Mouse (Mus musculus) kidney, postnatal 0 days (tissue): ENCODE results near the gene Klhl29. TPM values are rescaled to one million over a fixed set of nuclear protein-coding genes. Genes with fewer than 3 reads are reported as not detected.

Source experiments
- ATAC-seq: fragments of 200-750 bp; cut with Nextera tagmentation; replicated peaks from 2 replicates; pipeline ENCODE4 v1.8.0; 2017; ENCODE audit warnings: low read depth, moderate number of reproducible peaks, moderate TSS enrichment, moderate library complexity; ENCODE audit not compliant: low FRiP score
- DNase-seq: peaks from one replicate; pipeline ENCODE4 v3.0.0-alpha.2; 2016; ENCODE audit warnings: low spot score
- H3K27ac ChIP-seq: fragments of 300-500 bp; sonication (generic); 2 replicates; pipeline ENCODE4 v1.5.1; 2014; ENCODE audit warnings: mild to moderate bottlenecking
- H3K27me3 ChIP-seq: fragments of 300-500 bp; sonication (generic); 2 replicates; pipeline ENCODE4 v1.6.1; 2014; ENCODE audit warnings: low read length, mixed read lengths; ENCODE audit not compliant: insufficient read depth
- H3K36me3 ChIP-seq: fragments of 300-500 bp; sonication (generic); 2 replicates; pipeline ENCODE4 v1.6.1; 2014; ENCODE audit warnings: low read length, mixed read lengths; ENCODE audit not compliant: insufficient read depth
- H3K4me1 ChIP-seq: fragments of 300-500 bp; sonication (generic); replicated peaks from 2 replicates; pipeline ENCODE4 v1.6.1; 2014; ENCODE audit warnings: antibody characterized with exemption, low read length, mixed read lengths; ENCODE audit not compliant: insufficient read depth
- H3K4me2 ChIP-seq: fragments of 300-500 bp; sonication (generic); 2 replicates; pipeline ENCODE4 v1.6.1; 2014; ENCODE audit warnings: mild to moderate bottlenecking, low read length, moderate library complexity, mixed read lengths
- H3K4me3 ChIP-seq: fragments of 300-500 bp; sonication (generic); replicated peaks from 2 replicates; pipeline ENCODE4 v1.5.1; 2014; ENCODE audit warnings: low read depth, low read length
- H3K9ac ChIP-seq: fragments of 300-500 bp; sonication (generic); 2 replicates; pipeline ENCODE4 v1.6.1; 2014; ENCODE audit warnings: low read depth, low read length
- H3K9me3 ChIP-seq: fragments of 300-500 bp; sonication (generic); replicated peaks from 2 replicates; pipeline ENCODE4 v1.6.1; 2016; ENCODE audit warnings: low read length, inconsistent platforms, mixed read lengths
- CTCF ChIP-seq: IDR thresholded peaks from 2 replicates; pipeline ENCODE4 v1.5.1; 2016; ENCODE audit warnings: antibody characterized with exemption, low read depth, mild to moderate bottlenecking, moderate library complexity
- WGBS: fragments of 180-500 bp; shearing (Covaris S2); extraction: QIAGEN DNeasy Blood & Tissue Kit; methylation state at CpG from one replicate; pipeline ENCODE4 v1.1.7; 2014; 5-methylcytosine and 5-hydroxymethylcytosine counted together
- polyA plus RNA-seq: library from polyadenylated mRNA; unstranded; fragments of >200 nt; fragmentation: Nextera tagmentation; extraction: Ambion mirVana; gene quantifications from 2 replicates; pipeline ENCODE4 v1.2.1, GENCODE M21; 2015

Gene Klhl29
- polyA plus RNA-seq, 1 experiment from 2014 or later, result 0.30 TPM

DNA sequence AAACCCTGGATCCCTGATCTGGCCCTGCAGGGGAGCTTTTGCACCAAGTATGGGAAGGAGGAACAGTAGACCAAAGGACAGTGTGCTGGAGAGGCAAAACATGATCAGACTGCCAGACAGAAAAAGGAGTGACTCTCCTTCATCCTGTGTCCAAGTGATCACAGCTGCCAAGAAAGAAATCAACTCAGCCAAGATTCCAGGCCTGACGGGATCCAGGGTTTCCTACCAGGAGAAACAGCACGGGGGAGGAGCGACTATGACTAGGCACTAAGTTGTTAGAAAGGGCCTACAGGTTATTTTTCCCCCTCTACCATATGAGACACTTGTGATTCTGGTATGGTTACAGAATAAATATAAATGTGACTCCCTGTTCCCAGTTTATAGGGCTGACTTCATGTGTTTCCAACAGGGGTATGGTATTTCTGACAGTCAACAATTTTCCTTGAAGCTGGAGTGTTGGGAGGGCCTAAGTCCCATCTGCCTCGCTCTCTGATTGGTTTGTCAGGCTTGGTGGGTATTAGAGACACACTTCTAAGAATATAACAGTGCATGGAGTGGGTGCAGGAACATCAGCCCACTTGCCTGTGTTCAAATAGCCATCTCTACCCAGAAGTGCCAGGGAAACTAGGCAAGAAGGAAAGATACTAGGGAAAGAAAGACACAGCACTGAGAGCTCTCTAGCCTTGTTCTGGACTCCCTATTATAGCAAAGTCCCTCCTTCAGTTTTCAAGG, 102.0 kb downstream of the Klhl29 start:
- WGBS, result 70% methylated on average over 4 of the region's 4 CpGs
- no peak overlapping the region for H3K9ac ChIP-seq
- no peaks in the 10 kb centered on the region for H3K36me3 ChIP-seq
- ATAC-seq, result no peak
- no peak for TF ChIP-seq CTCF
- no peaks in the 10 kb centered on the region for H3K27me3 ChIP-seq
- no peak overlapping the region for H3K4me3 ChIP-seq
- no peak for DNase-seq
- no peak overlapping the region for H3K4me2 ChIP-seq
- no peaks in the 10 kb centered on the region for H3K9me3 ChIP-seq
- H3K27ac ChIP-seq, result no peak overlapping the region
- no peaks in the 10 kb centered on the region; the same call in 1 of the 2 replicates for H3K4me1 ChIP-seq

DNA sequence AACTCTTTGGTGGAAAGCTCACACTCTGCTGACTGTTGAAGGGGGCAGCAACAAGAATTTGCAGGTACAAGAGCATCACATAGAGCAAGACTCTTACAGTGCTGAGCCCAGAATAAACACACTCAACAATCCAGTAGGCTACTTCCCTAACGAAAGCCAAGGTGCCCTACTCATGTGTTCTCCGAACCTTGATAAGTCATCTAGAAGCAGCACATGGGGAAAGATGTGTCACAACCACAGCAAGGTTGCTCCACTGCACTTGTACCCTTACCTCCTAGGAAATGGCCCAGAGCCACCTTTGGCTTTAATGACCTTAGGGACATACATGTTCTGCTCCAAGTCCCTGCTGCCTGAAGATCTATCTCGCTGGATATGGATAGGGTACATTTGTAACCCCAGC, 105.0 kb downstream of the Klhl29 start:
- no peaks in the 10 kb centered on the region for H3K27me3 ChIP-seq
- H3K4me2 ChIP-seq, result no peak overlapping the region
- H3K4me1 ChIP-seq, result no peaks in the 10 kb centered on the region
- DNase-seq (no peak), ATAC-seq (no peak)
- no peak for TF ChIP-seq CTCF
- no peaks in the 10 kb centered on the region for H3K9me3 ChIP-seq
- no peak overlapping the region for H3K4me3 ChIP-seq
- no peak overlapping the region for H3K27ac ChIP-seq
- H3K9ac ChIP-seq, result no peak overlapping the region
- 94% methylated on average over 3 of the region's 3 CpGs for WGBS
- H3K36me3 ChIP-seq, result no peaks in the 10 kb centered on the region

DNA sequence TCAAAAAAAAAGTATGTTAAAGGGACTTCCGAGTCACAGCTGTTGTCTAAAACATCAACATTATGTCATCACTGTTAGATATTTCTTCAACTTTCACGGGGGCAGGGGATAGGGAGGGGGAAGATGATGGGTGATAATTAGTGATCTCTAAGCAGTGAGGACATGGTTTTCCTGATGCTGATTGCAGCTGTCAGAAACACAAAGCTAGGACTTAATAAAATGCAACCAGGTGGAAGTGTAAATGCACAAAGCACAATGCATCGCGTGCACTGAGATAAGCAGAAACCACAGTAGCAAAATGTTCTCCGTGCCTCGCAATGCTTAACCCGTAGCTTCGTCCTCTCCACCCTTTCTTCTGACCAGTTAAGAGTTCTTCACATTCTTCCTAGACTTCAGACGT, 105.5 kb downstream of the Klhl29 start:
- 78% methylated on average over 9 of the region's 9 CpGs for WGBS
- Histone ChIP-seq H3K9me3 (no peaks in the 10 kb centered on the region), H3K9ac (no peak overlapping the region), H3K4me2 (no peak overlapping the region), H3K36me3 (no peaks in the 10 kb centered on the region), H3K4me3 (no peak overlapping the region), H3K27me3 (no peaks in the 10 kb centered on the region), H3K27ac (no peak overlapping the region), H3K4me1 (no peaks in the 10 kb centered on the region)
- TF ChIP-seq CTCF, result no peak
- ATAC-seq (no peak), DNase-seq (no peak)

DNA sequence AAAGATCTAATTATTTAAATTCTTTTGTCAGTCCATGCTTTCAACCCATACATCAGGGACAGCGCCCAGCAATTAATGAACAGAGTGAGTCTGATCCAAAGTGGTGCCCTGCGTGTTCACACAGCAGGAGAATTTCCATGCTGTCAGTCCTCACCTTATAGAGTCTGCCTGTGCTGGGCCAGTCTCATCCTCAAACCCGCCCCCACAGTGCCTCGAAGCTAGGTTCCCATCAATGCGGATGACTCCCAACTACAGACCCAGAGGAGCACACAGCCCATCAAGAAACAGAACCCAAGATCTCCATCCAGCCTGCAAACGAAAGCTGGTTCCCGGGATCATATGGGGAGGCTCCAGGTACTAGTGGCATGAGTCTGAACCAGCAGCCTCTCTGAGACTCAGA, 106.4 kb downstream of the Klhl29 start:
- H3K27ac ChIP-seq, result no peak overlapping the region
- H3K9ac ChIP-seq, result no peak overlapping the region
- no peak overlapping the region for H3K4me3 ChIP-seq
- no peak for DNase-seq
- TF ChIP-seq CTCF, result no peak
- no peaks in the 10 kb centered on the region for H3K27me3 ChIP-seq
- no peak for ATAC-seq
- no peaks in the 10 kb centered on the region for H3K4me1 ChIP-seq
- no peak overlapping the region for H3K4me2 ChIP-seq
- no peaks in the 10 kb centered on the region for H3K36me3 ChIP-seq
- no peaks in the 10 kb centered on the region for H3K9me3 ChIP-seq
- WGBS, result 77% methylated on average over 7 of the region's 7 CpGs

DNA sequence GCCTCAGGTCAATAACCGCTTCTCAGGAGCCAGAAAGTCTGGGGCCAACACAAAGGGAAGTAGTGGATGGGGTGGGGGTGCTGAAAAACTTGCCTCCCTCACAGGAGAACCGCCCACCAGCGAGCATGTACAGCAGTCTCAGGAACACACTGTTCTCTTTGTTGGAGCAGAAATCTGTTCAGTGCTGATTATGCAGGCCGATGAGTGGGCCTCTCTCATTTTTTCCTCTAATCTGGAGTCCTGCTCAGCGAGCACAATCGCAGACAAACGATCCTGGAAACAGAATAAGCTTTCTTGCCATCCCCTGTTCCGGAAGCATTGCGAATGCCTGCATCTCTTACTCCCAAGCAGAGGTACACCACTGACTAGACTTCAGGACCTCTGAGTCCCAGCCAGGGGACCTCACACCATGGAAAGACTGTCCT, 107.3 kb downstream of the Klhl29 start:
- H3K9me3 ChIP-seq, result no peaks in the 10 kb centered on the region
- no peaks in the 10 kb centered on the region for H3K36me3 ChIP-seq
- DNase-seq (no peak), ATAC-seq (peak; percentile 52; the same call in 1 of the 2 replicates)
- TF ChIP-seq CTCF, result no peak
- H3K4me2 ChIP-seq, result no peak overlapping the region
- no peak overlapping the region for H3K27ac ChIP-seq
- H3K27me3 ChIP-seq, result no peaks in the 10 kb centered on the region
- WGBS, result 41% methylated on average over 9 of the region's 9 CpGs
- no peak overlapping the region for H3K9ac ChIP-seq
- no peak overlapping the region for H3K4me3 ChIP-seq
- no peaks in the 10 kb centered on the region for H3K4me1 ChIP-seq

DNA sequence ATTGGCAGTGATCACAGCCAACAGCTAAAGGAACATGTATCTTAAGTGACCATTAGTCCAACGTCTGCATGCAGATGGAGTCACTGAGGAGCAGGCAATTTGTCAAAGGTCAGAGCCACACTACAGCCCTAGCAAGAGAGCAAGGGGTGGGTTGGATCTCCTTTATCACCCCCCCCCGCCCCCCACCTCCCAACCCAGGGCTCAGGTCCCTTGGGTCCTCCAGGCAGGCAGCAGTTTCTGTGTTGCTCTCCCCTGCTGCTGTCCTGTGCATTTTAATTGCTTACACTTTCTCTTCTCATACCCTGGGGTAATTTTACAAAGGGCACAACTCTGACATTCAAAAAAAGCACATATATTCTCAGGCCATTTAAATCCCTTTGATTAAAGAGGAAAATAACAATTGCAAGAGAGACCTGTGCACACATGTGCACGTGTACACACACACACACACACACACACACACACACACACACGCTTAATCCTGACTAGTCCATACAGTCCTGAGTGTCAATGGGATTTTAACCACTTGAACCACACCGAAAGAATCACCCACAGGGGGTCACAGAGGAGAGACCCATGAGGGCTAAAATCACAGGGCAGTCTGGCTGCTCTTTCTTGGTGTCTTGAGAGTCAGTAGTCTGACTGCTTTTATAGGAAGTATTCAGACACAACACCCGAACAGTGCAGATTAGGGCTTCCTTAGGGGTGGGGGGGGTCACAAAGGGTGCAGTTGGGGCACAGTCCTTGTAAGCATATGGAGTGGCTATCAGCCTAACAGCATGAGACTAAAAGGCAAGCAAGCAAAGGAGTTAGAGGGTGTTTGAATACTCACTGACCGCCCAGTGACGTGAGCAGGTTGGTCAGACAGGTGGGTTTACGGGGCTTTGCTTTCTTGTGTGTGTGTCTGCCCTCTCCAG, 108.0 kb downstream of the Klhl29 start:
- H3K27ac ChIP-seq, result no peak overlapping the region
- H3K9me3 ChIP-seq, result no peaks in the 10 kb centered on the region
- DNase-seq, result no peak
- 59% methylated on average over 9 of the region's 9 CpGs for WGBS
- no peaks in the 10 kb centered on the region for H3K4me1 ChIP-seq
- no peak overlapping the region for H3K4me2 ChIP-seq
- H3K4me3 ChIP-seq, result no peak overlapping the region
- ATAC-seq, result peak; percentile 7; the same call in 1 of the 2 replicates
- no peak overlapping the region for H3K9ac ChIP-seq
- H3K36me3 ChIP-seq, result no peaks in the 10 kb centered on the region
- H3K27me3 ChIP-seq, result no peaks in the 10 kb centered on the region
- TF ChIP-seq CTCF, result no peak
